Mouse (Mus musculus): ENCODE measurements around the gene Scfd2.

DNA sequence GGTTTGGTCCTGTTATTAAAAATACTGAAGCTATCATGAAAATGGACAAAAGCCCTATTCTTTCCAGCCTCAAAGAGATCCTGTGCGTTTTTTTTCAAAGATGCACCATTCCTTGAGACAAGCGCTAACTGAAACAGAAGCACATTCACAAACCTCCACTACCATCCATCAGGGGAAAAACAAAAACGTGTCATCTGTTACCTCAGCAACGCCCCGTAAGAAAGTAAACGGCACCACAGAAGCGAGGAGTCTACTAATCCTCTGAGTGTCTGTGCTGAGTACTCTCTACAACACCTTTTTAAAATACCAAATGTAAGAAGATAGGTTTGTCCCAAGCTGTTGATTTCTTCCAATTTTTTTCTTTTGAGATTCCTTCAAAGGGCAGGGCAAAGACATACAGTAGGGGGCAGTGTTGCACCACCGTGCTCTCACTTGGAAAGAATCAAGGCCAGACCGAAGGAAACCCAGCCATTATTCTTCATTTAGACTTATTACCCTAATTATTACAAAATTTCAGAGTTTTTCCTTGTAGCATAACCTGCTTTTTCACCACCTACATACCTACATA, 97.9 kb downstream of the Scfd2 start:
- TF ChIP-seq GATA1 (IDR thresholded peaks at IDR 0.05; ENCODE audit: low read length) (no peak), TAL1 (IDR thresholded peaks at IDR 0.05; ENCODE audit: low read length) (no peak)

Data from erythroblast, embryonic 14.5 days (primary cell).